Mouse (Mus musculus): ENCODE results near the gene Atp13a4.

GRCm38 (mm10) chr16:29441405-29441985 lies 103.2 kb downstream of the Atp13a4 start:
- TF ChIP-seq CTCF (IDR thresholded peaks at IDR 0.05; ENCODE audit: borderline replicate concordance, control insufficient read depth, extremely low read depth, insufficient read depth, low read length, poor library complexity): no peak
- TF ChIP-seq POLR2A (IDR thresholded peaks at IDR 0.05; ENCODE audit: control insufficient read depth, extremely low read depth, insufficient read depth, low read length, poor library complexity): no peak
